Mouse (Mus musculus): ENCODE results near the gene Slc4a3. TPM values are rescaled to one million over a fixed set of nuclear protein-coding genes. Genes with fewer than 3 reads are reported as not detected.

Gene Slc4a3
- total and polyA plus RNA-seq, 2 experiments from 2014 or later = 111 to 172 TPM

DNA sequence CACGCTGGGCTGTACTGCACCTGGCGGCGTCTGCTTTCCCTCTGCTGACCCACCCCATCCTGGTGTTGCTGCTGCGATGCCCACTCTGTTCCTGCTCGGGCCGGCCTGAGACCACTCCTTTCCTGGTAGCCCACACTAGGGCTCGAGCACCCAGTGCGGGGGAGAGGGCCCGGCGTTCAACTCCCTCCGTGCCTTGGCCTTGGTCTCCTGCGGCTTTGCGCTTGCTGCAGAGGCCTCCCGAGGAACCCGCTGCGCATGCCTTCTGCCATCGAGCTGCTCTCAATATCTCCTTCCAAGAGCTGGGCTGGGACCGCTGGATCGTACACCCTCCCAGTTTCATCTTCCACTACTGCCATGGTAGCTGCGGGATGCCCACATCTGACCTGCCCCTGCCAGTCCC lies 36.5 kb upstream of the Slc4a3 start:
- no peak overlapping the region for H3K4me3 ChIP-seq (ENCODE audit: low read depth, low read length)
- H3K27ac ChIP-seq (ENCODE audit: low read depth, low read length) = no peak overlapping the region
- H3K9me3 ChIP-seq (ENCODE audit: low read length) = no peaks in the 10 kb centered on the region
- H3K4me2 ChIP-seq (ENCODE audit: low read depth, low read length, poor library complexity, severe bottlenecking) = no peak overlapping the region
- H3K9ac ChIP-seq (replicated peaks; ENCODE audit: low read length, poor library complexity, severe bottlenecking) = no peak overlapping the region
- H3K36me3 ChIP-seq (ENCODE audit: insufficient read depth, low read length) = no peaks in the 10 kb centered on the region
- ATAC-seq (ENCODE audit: low FRiP score) = no peak
- peaks cover 4% of the 10 kb centered on the region; the same call in 1 of the 2 replicates for H3K4me1 ChIP-seq (ENCODE audit: insufficient read depth, low read length)
- no peak for TF ChIP-seq CTCF (IDR thresholded peaks at IDR 0.05)
- H3K27me3 ChIP-seq (ENCODE audit: insufficient read depth, low read length) = no peaks in the 10 kb centered on the region
- WGBS = 53% methylated on average over 19 of the region's 20 CpGs
- DNase-seq (ENCODE audit: low spot score) = no peak

GRCm38 (mm10) chr1:75510154-75510553 lies 35.9 kb upstream of the Slc4a3 start:
- WGBS = 69% methylated on average over 5 of the region's 5 CpGs
- no peaks in the 10 kb centered on the region for H3K9me3 ChIP-seq (ENCODE audit: low read length)
- H3K4me1 ChIP-seq (ENCODE audit: insufficient read depth, low read length) = peaks cover 4% of the 10 kb centered on the region; the same call in 1 of the 2 replicates
- no peak overlapping the region for H3K4me3 ChIP-seq (ENCODE audit: low read depth, low read length)
- TF ChIP-seq CTCF (IDR thresholded peaks at IDR 0.05) = no peak
- H3K27me3 ChIP-seq (ENCODE audit: insufficient read depth, low read length) = no peaks in the 10 kb centered on the region
- no peaks in the 10 kb centered on the region for H3K36me3 ChIP-seq (ENCODE audit: insufficient read depth, low read length)
- no peak overlapping the region for H3K9ac ChIP-seq (replicated peaks; ENCODE audit: low read length, poor library complexity, severe bottlenecking)
- DNase-seq (ENCODE audit: low spot score) = no peak
- no peak for ATAC-seq (ENCODE audit: low FRiP score)
- H3K4me2 ChIP-seq (ENCODE audit: low read depth, low read length, poor library complexity, severe bottlenecking) = no peak overlapping the region
- no peak overlapping the region for H3K27ac ChIP-seq (ENCODE audit: low read depth, low read length)

DNA sequence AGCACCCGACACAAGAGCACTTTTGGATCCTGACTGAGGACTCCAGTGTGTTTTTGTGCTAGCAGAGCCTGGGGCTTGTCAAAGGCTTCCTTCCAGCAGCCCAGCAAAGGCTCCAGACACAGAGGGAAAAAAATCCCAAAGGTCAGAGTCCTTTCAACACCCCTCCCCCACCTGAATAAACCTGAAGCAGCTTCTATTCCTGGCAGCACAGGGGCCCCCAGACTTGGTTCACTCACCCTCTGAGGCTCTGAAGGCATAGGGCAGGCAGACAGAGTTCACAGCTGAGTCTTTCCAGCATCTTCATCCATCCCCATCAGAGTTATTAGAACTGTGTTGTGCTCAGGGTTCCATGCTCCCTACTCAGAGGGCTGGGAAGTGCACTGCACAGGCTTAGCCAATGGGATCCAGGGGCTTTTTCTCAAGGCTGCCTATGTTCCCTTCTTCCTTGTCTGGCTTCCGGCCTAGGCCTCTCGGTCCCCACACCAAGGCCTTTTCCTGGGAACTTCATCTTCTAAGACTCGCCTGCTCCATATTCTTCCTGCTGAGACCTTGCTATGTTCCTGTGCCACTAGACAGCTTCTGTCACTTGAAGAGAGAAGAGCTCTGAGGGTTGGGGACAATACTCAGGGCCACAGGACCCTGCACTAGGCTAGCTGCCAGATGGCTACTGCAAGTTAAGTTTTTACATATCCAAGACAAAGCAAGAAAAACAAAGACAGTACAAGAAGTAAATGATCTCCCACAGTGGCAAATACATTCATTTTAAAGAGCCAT lies 34.4 kb upstream of the Slc4a3 start:
- Histone ChIP-seq H3K4me1 (ENCODE audit: insufficient read depth, low read length) (peaks cover 4% of the 10 kb centered on the region; the same call in 1 of the 2 replicates), H3K4me2 (ENCODE audit: low read depth, low read length, poor library complexity, severe bottlenecking) (no peak overlapping the region), H3K27me3 (ENCODE audit: insufficient read depth, low read length) (no peaks in the 10 kb centered on the region), H3K27ac (ENCODE audit: low read depth, low read length) (no peak overlapping the region), H3K36me3 (ENCODE audit: insufficient read depth, low read length) (no peaks in the 10 kb centered on the region), H3K9me3 (ENCODE audit: low read length) (no peaks in the 10 kb centered on the region), H3K4me3 (ENCODE audit: low read depth, low read length) (no peak overlapping the region), H3K9ac (replicated peaks; ENCODE audit: low read length, poor library complexity, severe bottlenecking) (no peak overlapping the region)
- TF ChIP-seq CTCF (IDR thresholded peaks at IDR 0.05) = no peak
- DNase-seq (ENCODE audit: low spot score) (no peak), ATAC-seq (ENCODE audit: low FRiP score) (no peak)
- 60% methylated on average over 4 of the region's 4 CpGs for WGBS

- no peaks in the 10 kb centered on the region for H3K27me3 ChIP-seq (ENCODE audit: insufficient read depth, low read length)
- no peak overlapping the region for H3K9ac ChIP-seq (replicated peaks; ENCODE audit: low read length, poor library complexity, severe bottlenecking)
- H3K27ac ChIP-seq (ENCODE audit: low read depth, low read length) = no peak overlapping the region
- no peak overlapping the region for H3K4me3 ChIP-seq (ENCODE audit: low read depth, low read length)
- 94% methylated on average over 3 of the region's 3 CpGs for WGBS
- DNase-seq (ENCODE audit: low spot score) (no peak), ATAC-seq (ENCODE audit: low FRiP score) (no peak)
- H3K36me3 ChIP-seq (ENCODE audit: insufficient read depth, low read length) = no peaks in the 10 kb centered on the region
- TF ChIP-seq CTCF (IDR thresholded peaks at IDR 0.05) = no peak
- H3K9me3 ChIP-seq (ENCODE audit: low read length) = no peaks in the 10 kb centered on the region
- H3K4me2 ChIP-seq (ENCODE audit: low read depth, low read length, poor library complexity, severe bottlenecking) = no peak overlapping the region
- no peaks in the 10 kb centered on the region for H3K4me1 ChIP-seq (ENCODE audit: insufficient read depth, low read length)
Measured at GRCm38 (mm10) chr1:75512550-75512949, 33.5 kb upstream of the Slc4a3 start.

GRCm38 (mm10) chr1:75516703-75517380 lies 29.2 kb upstream of the Slc4a3 start:
- H3K9me3 ChIP-seq (ENCODE audit: low read length) = no peaks in the 10 kb centered on the region
- no peak for DNase-seq (ENCODE audit: low spot score)
- no peak overlapping the region for H3K4me2 ChIP-seq (ENCODE audit: low read depth, low read length, poor library complexity, severe bottlenecking)
- H3K4me3 ChIP-seq (ENCODE audit: low read depth, low read length) = no peak overlapping the region
- H3K27me3 ChIP-seq (ENCODE audit: insufficient read depth, low read length) = no peaks in the 10 kb centered on the region
- H3K27ac ChIP-seq (ENCODE audit: low read depth, low read length) = no peak overlapping the region
- H3K36me3 ChIP-seq (ENCODE audit: insufficient read depth, low read length) = no peaks in the 10 kb centered on the region
- no peak for ATAC-seq (ENCODE audit: low FRiP score)
- 87% methylated on average over 15 of the region's 15 CpGs for WGBS
- TF ChIP-seq CTCF (IDR thresholded peaks at IDR 0.05) = no peak
- no peak overlapping the region for H3K9ac ChIP-seq (replicated peaks; ENCODE audit: low read length, poor library complexity, severe bottlenecking)
- no peaks in the 10 kb centered on the region for H3K4me1 ChIP-seq (ENCODE audit: insufficient read depth, low read length)

GRCm38 (mm10) chr1:75517984-75518383 lies 28.1 kb upstream of the Slc4a3 start:
- 60% methylated on average over 4 of the region's 4 CpGs for WGBS
- H3K36me3 ChIP-seq (ENCODE audit: insufficient read depth, low read length) = no peaks in the 10 kb centered on the region
- no peaks in the 10 kb centered on the region for H3K4me1 ChIP-seq (ENCODE audit: insufficient read depth, low read length)
- H3K27me3 ChIP-seq (ENCODE audit: insufficient read depth, low read length) = no peaks in the 10 kb centered on the region
- no peak overlapping the region for H3K9ac ChIP-seq (replicated peaks; ENCODE audit: low read length, poor library complexity, severe bottlenecking)
- no peaks in the 10 kb centered on the region for H3K9me3 ChIP-seq (ENCODE audit: low read length)
- H3K27ac ChIP-seq (ENCODE audit: low read depth, low read length) = no peak overlapping the region
- ATAC-seq (ENCODE audit: low FRiP score) = no peak
- H3K4me2 ChIP-seq (ENCODE audit: low read depth, low read length, poor library complexity, severe bottlenecking) = no peak overlapping the region
- no peak for TF ChIP-seq CTCF (IDR thresholded peaks at IDR 0.05)
- no peak for DNase-seq (ENCODE audit: low spot score)
- no peak overlapping the region for H3K4me3 ChIP-seq (ENCODE audit: low read depth, low read length)

Measured in midbrain, postnatal 0 days (tissue).